Mouse (Mus musculus): ENCODE data around the gene Sec23b. TPM values are rescaled to one million over a fixed set of nuclear protein-coding genes. Genes with fewer than 3 reads are reported as not detected.
"Not testable (repeated sequence)": the region's sequence is repeated elsewhere in the genome, so short reads cannot be mapped to it uniquely, and the experiment has no call there.

Gene Sec23b
- total RNA-seq (2021): 10 to 100 TPM; 22.5 to 28.1 TPM

DNA sequence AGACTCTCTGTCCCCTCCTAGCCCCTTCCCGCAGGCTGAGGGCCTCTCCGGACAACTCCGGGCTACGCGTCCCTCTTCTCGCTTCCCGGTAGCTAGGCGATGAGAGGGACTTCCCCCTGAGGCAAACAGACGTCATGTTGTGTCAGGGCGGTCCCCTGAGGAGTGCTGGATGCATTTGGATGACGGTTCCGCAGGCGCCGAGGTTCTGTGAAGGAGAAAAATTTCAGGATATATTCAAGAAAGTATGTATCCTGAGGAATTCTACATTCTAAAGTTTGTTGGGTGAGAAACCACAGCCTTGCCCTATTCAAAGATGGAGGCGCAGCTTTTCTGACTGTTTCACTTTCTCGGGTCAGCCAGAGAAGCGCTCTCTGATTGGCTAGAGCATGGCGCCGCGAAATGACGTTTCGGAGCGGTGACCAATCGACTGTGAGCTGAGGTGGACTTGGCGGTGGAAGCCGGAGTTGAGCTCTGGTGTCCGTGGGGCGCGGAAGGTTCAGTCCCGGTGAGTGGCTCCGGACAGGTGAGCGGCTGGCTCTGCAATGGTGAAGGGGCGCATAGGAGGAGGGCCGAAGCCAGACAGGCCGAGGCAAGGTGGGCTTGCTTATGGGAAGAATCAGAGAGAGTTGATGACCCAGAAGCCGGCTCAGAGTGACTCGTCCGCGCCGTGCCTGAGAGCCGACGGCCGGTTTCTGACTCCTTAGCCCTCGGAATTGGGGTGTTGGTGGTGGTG is at the start of gene Sec23b:
Sec23b (plus strand) TSS at position 410 of the 733 bp plus-strand sequence.
- intact Hi-C loops (cut with DNase I): no loop called here
- peak; percentile 95 for DNase-seq (ENCODE audit: low spot score)

DNA sequence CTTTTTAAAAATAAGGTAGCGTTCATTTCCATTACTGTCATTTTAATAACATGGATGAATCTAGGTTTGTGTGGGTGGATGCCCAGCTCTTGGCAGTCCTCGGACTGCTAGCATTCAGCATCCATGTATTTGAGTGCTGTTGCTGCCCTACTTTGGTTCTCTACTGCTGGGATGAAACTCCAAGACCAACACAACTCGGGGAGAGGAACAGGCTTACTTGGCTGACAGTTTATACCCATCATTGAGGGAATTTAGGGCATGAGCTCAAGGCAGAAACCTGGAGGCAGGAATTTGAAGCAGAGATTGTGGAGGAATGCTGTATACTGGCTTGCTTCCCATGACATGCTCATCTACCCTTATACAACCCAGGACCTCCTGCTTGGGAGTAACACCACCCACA is 41.4 kb upstream of the Sec23b start:
- no peak for DNase-seq (ENCODE audit: low spot score)
- intact Hi-C loops (cut with DNase I): no loop called here

DNA sequence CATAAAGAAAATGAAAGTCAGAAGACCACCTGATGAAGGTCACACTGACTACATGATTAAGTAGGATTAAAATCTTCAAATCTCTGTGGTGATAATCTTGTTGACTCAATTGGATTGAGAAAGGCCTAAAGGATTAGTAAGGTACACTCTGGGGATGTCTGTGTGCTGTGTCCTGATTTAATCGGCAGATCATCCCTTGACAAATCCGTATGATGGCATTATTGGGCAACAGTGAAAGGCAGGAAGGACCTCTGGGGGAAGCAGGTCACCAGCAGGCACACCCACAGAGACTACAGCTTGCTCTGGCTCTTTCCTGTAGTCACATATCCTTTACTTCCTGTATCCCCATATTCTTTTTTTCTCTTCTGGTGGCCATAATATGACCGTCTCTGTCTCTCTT is 36.3 kb upstream of the Sec23b start:
- intact Hi-C loops (cut with DNase I): loop anchor here (10.0 kb wide), 1 partner anchor 1615 kb away; the partner anchor contains the start of gene Kif16b

DNA sequence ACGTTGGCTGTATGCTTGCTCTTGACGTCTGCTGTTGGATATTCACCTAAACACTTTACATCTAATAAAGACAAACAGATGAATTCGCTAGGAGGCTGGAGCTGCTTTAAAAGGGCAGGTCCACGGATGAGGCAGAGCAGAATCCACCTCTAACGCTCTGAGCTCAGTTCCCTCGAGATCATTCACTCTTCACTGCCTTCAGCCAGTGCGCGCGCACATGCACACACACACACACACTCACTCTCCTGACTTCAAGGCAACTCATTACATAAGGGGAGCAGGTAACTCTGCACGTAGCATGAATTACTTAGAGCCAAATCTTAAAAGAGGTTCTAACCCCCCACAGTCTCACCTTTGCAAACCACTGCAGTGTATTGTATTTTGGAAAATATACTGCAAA is 30.2 kb upstream of the Sec23b start:
- no peak for DNase-seq (ENCODE audit: low spot score)
- intact Hi-C loops (cut with DNase I): loop anchor here (2.0 to 10.0 kb wide), 4 partner anchors 64 to 1621 kb away; partner anchors contain the start of genes Kif16b and Smim26

More for the DNA sequence above, 36.3 kb upstream of the Sec23b start:
- no peak for DNase-seq (ENCODE audit: low spot score)

DNA sequence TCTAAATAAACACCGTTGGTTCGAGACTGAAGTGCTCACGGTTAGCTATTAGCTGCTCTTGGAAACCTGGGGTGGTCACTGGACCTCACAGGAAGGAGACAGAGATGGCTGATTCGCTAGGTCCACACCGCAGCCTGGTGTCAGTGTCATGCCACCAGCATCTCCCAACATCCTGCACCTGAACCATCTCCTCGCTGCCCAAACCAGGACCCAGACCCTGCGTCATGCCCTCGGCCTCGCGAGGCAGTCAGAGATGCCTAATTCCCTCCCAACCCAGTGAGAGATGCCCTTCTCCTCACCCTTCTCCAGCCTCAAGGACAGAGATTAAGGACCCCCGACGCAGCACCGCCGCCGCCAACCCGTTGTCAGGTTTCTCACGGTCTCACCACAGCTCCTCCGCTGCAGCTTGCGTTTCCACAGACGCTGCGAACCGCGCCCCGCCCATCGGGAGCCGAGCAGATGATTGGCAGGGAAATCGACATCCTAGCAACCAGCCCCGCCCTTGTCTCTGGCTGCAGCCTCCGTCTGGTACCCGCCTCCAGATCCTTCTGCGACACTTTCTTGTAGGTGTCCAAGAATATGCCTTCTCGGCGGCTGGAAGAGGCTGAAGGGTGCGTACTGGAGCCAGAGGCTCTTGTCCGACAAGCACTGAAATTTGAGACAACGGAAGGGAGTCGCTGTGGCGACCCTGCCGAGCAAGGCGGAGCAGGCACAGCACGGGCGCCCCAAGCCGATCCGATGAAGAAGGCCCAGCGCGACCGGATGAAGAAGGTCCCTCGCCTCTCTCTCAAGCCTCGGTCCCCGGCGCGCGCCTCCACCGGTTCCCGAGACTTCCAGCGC is 28.8 kb upstream of the Sec23b start, which contains the start of the genes Dzank1 and Polr3f:
Dzank1 (minus strand) TSS at position 434 of the 840 bp plus-strand sequence.
Polr3f (plus strand) TSS at position 738 of the 840 bp plus-strand sequence.
- DNase-seq (ENCODE audit: low spot score): peak; percentile 93
- intact Hi-C loops (cut with DNase I): loop anchor here (2.0 to 10.0 kb wide), 4 partner anchors 65 to 1622 kb away; partner anchors contain the start of genes Kif16b and Smim26

DNA sequence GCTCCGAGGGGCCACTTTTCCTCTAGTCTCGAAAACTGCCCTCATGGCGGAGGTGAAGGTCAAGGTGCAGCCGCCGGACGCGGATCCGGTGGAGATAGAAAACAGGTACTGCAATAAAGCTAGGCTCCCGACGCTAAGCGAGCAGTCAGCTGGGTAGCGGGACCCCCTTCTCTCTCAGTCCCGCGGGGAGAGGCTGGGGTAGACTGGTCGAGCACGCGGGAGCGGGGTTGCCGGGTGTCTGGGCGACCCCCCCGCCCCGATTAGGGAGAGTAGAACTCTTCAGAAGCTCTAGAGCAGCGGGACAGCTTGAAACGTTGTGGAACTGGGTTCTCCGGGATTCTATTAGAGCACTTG is 28.2 kb upstream of the Sec23b start:
- no peak for DNase-seq (ENCODE audit: low spot score)
- intact Hi-C loops (cut with DNase I): loop anchor here (2.0 to 10.0 kb wide), 4 partner anchors 65 to 1623 kb away; partner anchors contain the start of genes Kif16b and Smim26

DNA sequence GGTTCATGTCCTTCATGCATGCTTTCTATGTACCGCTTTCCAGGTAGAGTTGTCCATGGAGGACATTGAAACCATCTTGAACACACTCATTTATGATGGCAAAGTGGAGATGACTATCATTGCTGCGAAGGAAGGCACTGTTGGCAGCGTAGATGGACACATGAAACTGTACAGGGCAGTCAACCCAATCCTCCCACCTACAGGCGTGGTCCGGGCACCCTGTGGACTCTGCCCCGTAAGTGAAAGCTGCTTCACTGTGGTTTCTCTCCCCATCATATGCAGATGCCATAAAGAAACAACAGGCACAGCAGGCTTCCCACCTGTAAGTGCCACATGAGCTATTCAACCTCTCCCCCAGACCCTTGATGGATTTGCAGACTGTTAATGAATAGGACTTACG is 18.9 kb upstream of the Sec23b start:
- intact Hi-C loops (cut with DNase I): no loop called here
- DNase-seq (ENCODE audit: low spot score): no peak

DNA sequence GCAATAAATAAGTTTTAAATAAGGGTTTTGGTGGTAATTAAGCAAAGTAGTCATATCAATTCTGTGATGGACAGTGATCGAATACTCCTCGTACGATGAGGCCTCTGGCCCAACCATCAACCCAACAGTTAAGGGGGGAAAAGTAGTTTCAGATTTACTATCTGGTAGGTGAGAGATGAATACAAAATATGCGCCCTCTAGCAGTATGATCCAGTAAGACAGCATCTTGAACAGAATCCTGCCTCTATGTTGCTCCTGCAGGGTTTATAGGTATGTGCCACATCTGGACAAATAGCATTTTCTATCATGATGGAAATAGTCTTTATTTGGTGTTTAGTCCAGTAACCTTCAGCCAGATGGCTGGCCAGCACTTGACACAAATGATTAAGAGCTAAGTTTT is 14.8 kb upstream of the Sec23b start:
- DNase-seq (ENCODE audit: low spot score): no peak
- intact Hi-C loops (cut with DNase I): no loop called here

DNA sequence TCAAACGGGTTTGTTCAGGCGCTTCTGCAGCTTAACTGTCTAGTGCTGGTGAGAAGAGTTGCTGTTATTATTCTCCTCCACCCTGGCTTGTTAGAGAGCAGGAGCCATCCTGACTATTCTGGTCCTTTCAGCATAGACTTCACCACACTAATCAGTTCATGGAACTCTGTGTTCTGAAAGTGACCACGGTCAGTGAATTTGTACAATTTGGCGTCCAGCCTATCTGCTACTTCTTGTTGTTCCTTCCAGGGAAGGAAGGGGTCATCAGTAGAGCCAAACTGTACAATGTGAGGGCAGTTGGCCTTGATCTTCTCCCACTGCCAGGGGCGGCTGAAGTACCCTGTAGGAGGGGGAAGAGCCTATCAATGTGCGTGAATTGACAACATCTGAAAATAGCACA is 12.4 kb upstream of the Sec23b start:
- intact Hi-C loops (cut with DNase I): no loop called here
- no peak for DNase-seq (ENCODE audit: low spot score)

DNA sequence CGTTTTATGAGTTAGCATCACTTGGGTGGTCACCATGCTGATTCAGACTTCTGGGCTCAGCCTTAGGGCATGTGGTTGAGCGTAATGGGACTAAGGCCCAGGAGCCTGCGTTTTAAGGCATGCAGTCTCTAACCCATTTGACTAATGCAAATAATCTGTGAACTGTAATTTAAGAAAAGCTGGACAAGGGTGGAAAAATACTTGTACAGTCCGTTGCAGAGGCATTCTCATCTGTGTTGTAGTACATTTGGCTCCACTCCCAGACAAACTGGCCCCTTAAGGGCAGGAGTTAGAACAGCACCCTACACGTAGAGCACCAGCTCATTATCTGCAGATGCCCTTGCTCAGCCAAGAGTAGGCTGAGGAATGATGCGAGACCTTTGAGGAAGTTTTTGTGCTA is 11.4 kb upstream of the Sec23b start:
- DNase-seq (ENCODE audit: low spot score): no peak
- intact Hi-C loops (cut with DNase I): no loop called here

DNA sequence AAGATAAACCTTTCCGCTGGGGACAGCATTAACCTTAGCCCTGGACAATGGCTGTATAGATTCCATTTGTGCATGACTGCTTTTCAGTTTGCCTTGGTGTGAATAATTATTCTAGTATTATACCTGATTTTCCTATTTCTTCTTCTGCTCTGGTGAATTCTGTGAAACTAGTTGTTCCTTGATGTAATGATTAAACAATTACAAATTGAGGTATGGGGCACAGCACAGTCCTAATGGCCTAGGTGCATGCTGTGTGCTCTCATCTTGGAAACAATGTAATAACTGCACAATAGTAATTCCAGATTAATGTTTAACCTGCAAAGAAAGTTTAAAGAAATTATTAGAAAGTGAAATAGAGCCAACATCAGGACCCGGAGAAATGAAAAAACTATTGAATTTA is 11.0 kb upstream of the Sec23b start:
- intact Hi-C loops (cut with DNase I): no loop called here
- no peak for DNase-seq (ENCODE audit: low spot score)

DNA sequence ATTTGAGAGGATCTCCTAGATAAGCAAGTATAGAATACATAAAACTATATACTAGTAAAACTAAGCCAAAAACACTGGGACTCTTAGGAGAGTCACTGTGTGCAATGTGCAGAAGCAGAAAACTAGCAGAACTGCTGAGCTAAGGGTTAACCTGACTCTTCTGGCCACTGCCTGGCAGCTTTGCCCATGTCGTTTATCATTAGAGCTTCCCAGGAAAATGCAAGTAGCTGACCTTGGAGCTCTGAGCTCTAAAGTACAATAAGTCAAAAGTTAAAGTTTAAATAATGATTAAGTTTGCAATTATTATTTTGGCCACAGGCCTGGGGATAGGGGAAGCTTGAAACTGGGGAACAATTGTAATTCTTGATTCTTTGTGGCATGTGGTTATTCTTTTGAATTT is 10.5 kb upstream of the Sec23b start:
- intact Hi-C loops (cut with DNase I): no loop called here
- no peak for DNase-seq (ENCODE audit: low spot score)

DNA sequence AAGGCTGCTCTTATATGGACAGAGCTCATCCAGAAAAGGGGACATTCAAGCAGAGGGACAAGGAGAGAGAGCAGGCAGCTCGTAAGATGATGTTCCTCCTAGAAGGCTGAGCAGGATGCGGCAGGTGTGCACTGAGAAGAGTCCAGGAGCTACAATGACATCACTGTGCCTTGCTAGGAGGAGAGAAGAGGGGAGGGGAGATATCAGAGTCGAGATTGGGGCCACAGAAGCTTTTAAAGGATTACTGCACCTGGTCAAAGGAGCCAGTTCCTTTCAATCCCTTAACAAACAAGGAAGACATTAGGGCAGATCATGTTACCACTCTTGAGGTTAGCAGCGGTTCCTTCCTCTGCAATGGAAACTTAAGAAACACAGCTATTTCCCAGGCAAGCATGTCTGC is 8.5 kb upstream of the Sec23b start:
- DNase-seq (ENCODE audit: low spot score): no peak
- intact Hi-C loops (cut with DNase I): no loop called here

DNA sequence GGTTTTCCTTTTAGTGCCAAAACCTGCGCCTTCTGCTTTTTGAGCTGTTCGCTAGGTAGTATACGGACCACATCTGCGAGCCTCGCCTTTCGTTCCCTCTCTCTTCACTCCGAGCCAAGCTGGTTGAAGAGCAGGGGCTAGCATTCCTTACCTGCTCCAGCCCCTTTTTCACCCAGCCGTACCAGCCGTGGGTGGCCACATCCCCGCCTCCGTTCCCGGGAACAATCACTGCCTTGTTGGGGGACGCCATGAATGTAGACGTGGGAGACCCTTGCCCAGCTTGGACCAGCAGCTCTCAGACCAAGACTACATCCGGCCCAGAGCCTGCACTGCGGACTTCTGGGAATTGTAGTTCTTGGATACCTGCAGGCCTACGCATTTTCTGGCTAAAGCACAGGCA is 5.5 kb upstream of the Sec23b start, which contains the start of gene Rbbp9:
Rbbp9 (minus strand) TSS at position 341 of the 400 bp plus-strand sequence.
- intact Hi-C loops (cut with DNase I): no loop called here
- peak; percentile 17 for DNase-seq (ENCODE audit: low spot score)

DNA sequence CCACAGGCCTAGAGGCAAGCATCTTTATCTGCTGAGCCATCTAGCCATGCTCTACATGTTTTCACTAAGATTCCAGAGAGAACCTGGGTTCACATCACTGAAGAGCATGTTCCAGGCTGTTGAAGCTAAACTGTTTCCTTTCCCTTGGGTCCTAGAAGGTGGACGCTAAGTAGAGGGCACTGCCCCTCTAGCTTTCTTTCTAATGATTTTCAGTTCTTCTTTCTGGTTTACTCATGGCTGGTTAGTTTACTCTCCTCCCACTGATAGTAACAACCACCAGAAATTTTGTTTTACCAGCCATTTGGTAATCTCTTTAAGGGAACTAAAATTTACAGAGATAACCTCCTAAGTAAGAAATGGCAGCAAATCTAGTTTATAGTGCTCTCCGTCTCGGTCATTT is 2.1 kb upstream of the Sec23b start:
- intact Hi-C loops (cut with DNase I): no loop called here
- DNase-seq (ENCODE audit: low spot score): no peak

DNA sequence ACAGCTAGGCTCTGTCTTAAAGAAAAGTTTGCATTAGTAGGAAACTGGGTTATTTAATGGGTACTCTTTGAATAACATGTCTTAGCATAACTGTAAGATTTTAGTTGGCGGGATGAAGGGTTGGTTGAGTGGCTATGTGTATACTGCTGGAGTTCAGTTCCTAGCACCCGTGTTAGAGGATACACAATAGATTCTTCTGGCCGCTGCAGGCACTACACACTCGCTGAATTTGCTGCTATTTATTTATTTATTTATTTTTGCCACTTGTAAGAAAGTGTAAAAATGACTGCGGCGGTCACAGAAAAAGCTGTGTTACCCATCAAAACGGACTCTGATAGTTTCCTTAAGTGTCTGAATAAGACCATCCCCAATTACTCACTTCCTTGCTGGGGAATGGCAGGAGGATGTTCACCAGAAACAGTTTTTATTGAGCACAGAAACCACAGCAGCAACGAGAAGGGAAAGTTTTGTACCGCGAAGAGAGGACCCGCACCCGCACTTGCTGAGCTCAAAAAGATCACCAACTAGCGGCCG is 676 bp upstream of the Sec23b start:
- no peak for DNase-seq (ENCODE audit: low spot score)

DNA sequence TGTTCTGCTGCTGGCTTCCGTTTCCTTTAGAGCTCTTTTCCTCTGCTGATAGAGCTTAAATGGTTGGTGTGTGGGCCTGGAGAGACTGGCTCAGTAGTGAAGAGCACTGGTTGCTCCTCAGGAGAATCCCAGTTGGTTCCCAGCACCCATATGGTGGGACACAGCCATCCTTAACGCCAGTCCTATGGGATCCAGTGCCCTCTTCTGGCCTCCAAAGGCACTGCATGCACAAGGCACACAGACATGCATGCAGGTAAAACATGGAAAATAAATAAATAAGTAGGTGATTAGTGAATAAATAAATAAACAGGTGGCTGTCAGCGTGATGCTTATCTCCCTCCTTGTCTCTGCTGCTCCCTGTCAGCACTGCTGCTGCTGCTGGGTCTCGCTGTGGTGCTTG is 32.7 kb downstream of the Sec23b start:
- intact Hi-C loops (cut with DNase I): no loop called here
- no peak for DNase-seq (ENCODE audit: low spot score)

More for the DNA sequence above, 676 bp upstream of the Sec23b start:
- intact Hi-C loops (cut with DNase I): no loop called here

DNA sequence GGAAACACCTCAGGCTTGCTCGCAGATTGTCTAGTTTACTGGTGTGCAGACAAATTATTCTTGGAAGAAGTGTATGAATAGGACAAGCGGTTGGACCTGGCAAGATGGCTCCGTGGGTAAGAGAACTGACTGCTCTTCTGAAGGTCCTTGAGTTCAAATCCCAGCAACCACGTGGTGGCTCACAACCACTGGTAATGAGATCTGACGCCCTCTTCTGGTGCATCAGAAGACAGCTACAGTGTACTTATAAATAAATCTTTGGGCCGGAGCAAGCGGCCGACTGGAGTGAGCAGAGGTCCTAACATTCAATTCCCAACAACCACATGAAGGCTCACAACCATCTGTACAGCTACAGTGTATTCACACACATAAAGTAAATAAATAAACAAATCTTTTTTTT is 37.0 kb downstream of the Sec23b start:
- intact Hi-C loops (cut with DNase I): loop anchor here (5.0 kb wide), 1 partner anchor 66 kb away; the partner anchor contains the start of genes Dzank1 and Polr3f
- DNase-seq (ENCODE audit: low spot score): not testable (repeated sequence)

DNA sequence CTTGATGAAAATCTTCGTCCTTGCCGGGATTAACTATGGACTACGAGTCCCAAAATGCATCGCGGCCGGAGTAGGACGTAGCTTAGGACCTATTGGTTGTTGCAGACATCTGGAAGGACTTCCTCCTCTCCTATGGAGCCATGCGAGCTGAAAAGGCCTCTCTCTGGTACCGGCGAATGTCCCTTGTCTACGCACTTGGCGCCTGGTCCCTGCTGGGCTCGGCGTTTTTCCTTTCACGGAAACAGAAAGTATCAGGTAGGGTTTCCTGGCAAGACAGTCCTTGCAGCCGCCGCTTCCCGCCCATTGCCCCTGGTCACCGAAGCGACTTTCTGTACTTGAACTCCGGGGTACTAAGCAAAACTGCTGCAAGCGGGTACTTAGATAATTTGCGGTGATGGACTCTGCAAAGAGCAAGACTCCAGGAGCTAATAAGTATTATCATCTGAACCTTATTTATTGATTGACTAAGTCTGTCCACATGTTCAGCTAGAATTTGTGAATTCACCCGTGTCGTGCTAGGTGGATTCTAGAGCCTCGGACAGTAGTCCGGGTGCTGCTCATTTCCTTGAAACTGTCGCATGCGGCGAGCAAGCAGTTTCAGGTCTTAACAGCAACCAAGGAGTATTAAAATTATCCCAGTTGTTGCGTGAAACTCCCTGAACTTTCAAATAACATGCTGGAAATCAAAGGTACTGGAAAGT is 38.1 kb downstream of the Sec23b start, which contains the start of gene Smim26:
Smim26 (plus strand) TSS at position 104 of the 701 bp plus-strand sequence.
- DNase-seq (ENCODE audit: low spot score): peak; percentile 55
- intact Hi-C loops (cut with DNase I): loop anchor here (5.0 kb wide), 1 partner anchor 67 kb away; the partner anchor contains the start of genes Dzank1 and Polr3f

DNA sequence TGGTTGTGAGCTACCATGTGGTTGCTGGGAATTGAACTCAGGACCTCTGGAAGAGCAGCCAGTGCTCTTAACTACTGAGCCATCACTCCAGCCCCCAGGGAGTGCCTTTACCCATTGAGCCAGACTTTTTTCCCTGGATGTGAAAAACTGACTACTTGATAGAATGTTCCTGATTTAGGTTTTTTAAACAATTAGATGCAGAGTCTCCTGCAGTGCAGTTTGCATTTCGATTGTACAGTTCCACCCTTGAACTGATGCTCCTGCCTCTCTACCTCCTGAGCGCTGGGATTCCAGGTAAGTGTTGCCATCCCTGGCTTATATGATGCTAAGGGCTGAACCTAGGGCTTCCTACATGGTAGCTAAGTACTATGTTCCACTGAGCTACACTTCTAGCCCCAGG is 42.0 kb downstream of the Sec23b start:
- intact Hi-C loops (cut with DNase I): no loop called here
- no peak for DNase-seq (ENCODE audit: low spot score)

Measured in heart, postnatal 25 days (tissue).